Mouse (Mus musculus) bone marrow macrophage, adult 2 months (primary cell): ENCODE measurements around the gene Rps6ka4.

Source experiments
- CTCF ChIP-seq: IDR thresholded peaks from 2 replicates; pipeline ENCODE4 v1.5.1; 2012; ENCODE audit warnings: low read depth, mild to moderate bottlenecking, low read length, moderate library complexity
- POLR2A ChIP-seq: IDR thresholded peaks from 2 replicates; pipeline ENCODE4 v1.6.1; 2012; ENCODE audit warnings: mild to moderate bottlenecking, low read depth, low read length, borderline replicate concordance

DNA sequence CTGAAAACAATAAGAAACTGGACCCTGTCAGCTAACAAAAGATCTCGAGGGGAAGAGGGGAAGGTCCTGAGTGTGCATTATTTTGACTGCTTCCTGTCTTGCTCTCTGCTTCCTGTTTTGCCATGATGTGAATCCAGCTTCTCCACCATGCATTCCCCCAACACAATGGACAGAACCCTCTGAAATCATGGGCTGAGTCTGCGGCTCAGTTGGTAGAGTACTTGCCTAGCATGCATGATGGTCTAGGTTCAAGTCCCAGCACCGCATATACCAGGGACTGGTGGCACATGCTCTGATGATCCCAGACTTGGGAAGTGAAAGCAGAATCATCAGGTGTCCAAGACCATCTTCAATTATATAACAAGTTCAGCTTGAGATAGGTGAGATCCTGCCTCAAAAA lies 32.3 kb upstream of the Rps6ka4 start:
- TF ChIP-seq CTCF (no peak), POLR2A (no peak)
